Mouse (Mus musculus) neutrophil, adult 5-6 weeks (primary cell): ENCODE measurements at regions not wholly inside any gene's neighbourhood (a gene's known extent, or its start where the extent isn't known, plus 50 kb on each side); places are given as distances from the start of the nearest gene placed in this dataset.
"Not testable (repeated sequence)": the region's sequence is repeated elsewhere in the genome, so short reads cannot be mapped to it uniquely, and the experiment has no call there.

Source experiments
- ATAC-seq: fragments of 151-379, 151-347 bp; 2 replicates; pipeline ENCODE4 v1.8.0; 2017; ENCODE audit warnings: mild to moderate bottlenecking, moderate TSS enrichment; ENCODE audit not compliant: insufficient number of reproducible peaks, poor library complexity, low FRiP score, severe bottlenecking; ENCODE audit errors: extremely low read depth

- ATAC-seq: no peak
Observed at GRCm38 (mm10) chr10:19297669-19298068, 58.7 kb upstream of the Olig3 start.

GRCm38 (mm10) chr10:19295388-19296013 lies 60.8 kb upstream of the Olig3 start:
- ATAC-seq: no peak

GRCm38 (mm10) chr10:19291474-19291873 lies 64.9 kb upstream of the Olig3 start:
- ATAC-seq: no peak

- not testable (repeated sequence) for ATAC-seq
Observed at GRCm38 (mm10) chr10:19291039-19291438, 65.3 kb upstream of the Olig3 start.

- no peak for ATAC-seq
Observed at GRCm38 (mm10) chr10:19282166-19282565, 74.2 kb upstream of the Olig3 start.

GRCm38 (mm10) chr10:19281021-19281420 lies 75.3 kb upstream of the Olig3 start:
- no peak for ATAC-seq

GRCm38 (mm10) chr10:19278189-19278842 lies 78.0 kb upstream of the Olig3 start:
- no peak for ATAC-seq

GRCm38 (mm10) chr10:19277103-19277827 lies 79.1 kb upstream of the Olig3 start:
- ATAC-seq: no peak

- no peak for ATAC-seq
Observed at GRCm38 (mm10) chr10:19274985-19275384, 81.3 kb upstream of the Olig3 start.

GRCm38 (mm10) chr10:19269418-19269817 lies 86.9 kb upstream of the Olig3 start:
- no peak for ATAC-seq

- ATAC-seq: no peak
Observed at GRCm38 (mm10) chr10:19268051-19268450, 88.3 kb upstream of the Olig3 start.

- ATAC-seq: peak; percentile 75
Observed at GRCm38 (mm10) chr10:19240102-19240759, 116.1 kb upstream of the Olig3 start.

- no peak for ATAC-seq
Observed at GRCm38 (mm10) chr10:19216240-19216639, 140.1 kb upstream of the Olig3 start.

GRCm38 (mm10) chr10:19209751-19210150 lies 146.6 kb upstream of the Olig3 start:
- 0 out of 2 replicates have a peak, but pooled peaks have one; percentile 13 for ATAC-seq

GRCm38 (mm10) chr10:19208101-19208722 lies 148.1 kb upstream of the Olig3 start:
- no peak for ATAC-seq

GRCm38 (mm10) chr10:19207505-19207904 lies 148.8 kb upstream of the Olig3 start:
- ATAC-seq: no peak

GRCm38 (mm10) chr10:19200311-19200710 lies 156.0 kb upstream of the Olig3 start:
- no peak for ATAC-seq

GRCm38 (mm10) chr10:19195676-19196075 lies 160.7 kb upstream of the Olig3 start:
- no peak for ATAC-seq

GRCm38 (mm10) chr10:19194646-19195045 lies 161.7 kb upstream of the Olig3 start:
- no peak for ATAC-seq
